Mouse (Mus musculus) intestine, postnatal 0 days (tissue): ENCODE results near the gene Tex19.2. TPM values are rescaled to one million over a fixed set of nuclear protein-coding genes. Genes with fewer than 3 reads are reported as not detected.

Experiments
- ATAC-seq: fragments of 200-750 bp; cut with Nextera tagmentation; 2 replicates; pipeline ENCODE4 v1.8.0; 2017; ENCODE audit warnings: mild to moderate bottlenecking, moderate TSS enrichment, moderate library complexity
- H3K27ac ChIP-seq: fragments of 300-500 bp; sonication (generic); 2 replicates; pipeline ENCODE4 v1.5.1; 2014; ENCODE audit warnings: mild to moderate bottlenecking, low read depth, low read length, moderate library complexity
- H3K27me3 ChIP-seq: fragments of 300-500 bp; sonication (generic); replicated peaks from 2 replicates; pipeline ENCODE4 v1.6.1; 2014; ENCODE audit warnings: low read length, mixed read lengths; ENCODE audit not compliant: control insufficient read depth, insufficient read depth
- H3K36me3 ChIP-seq: fragments of 300-500 bp; sonication (generic); 2 replicates; pipeline ENCODE4 v1.6.1; 2014; ENCODE audit warnings: mild to moderate bottlenecking, moderate library complexity; ENCODE audit not compliant: control insufficient read depth, insufficient read depth
- H3K4me1 ChIP-seq: fragments of 300-500 bp; sonication (generic); replicated peaks from 2 replicates; pipeline ENCODE4 v1.6.1; 2014; ENCODE audit warnings: antibody characterized with exemption, low read length, mixed read lengths; ENCODE audit not compliant: control insufficient read depth, insufficient read depth
- H3K4me2 ChIP-seq: fragments of 300-500 bp; sonication (generic); replicated peaks from 2 replicates; pipeline ENCODE4 v1.6.1; 2014; ENCODE audit warnings: low read depth, mild to moderate bottlenecking, moderate library complexity
- H3K4me3 ChIP-seq: fragments of 300-500 bp; sonication (generic); 2 replicates; pipeline ENCODE4 v1.5.1; 2014; ENCODE audit warnings: low read depth, low read length
- H3K9ac ChIP-seq: fragments of 300-500 bp; sonication (generic); 2 replicates; pipeline ENCODE4 v1.6.1; 2014; ENCODE audit warnings: mild to moderate bottlenecking, low read depth, low read length
- H3K9me3 ChIP-seq: fragments of 300-500 bp; sonication (generic); 2 replicates; pipeline ENCODE4 v1.6.1; 2016; ENCODE audit warnings: mixed run types; ENCODE audit not compliant: control insufficient read depth
- CTCF ChIP-seq: sonication (generic); IDR thresholded peaks from 2 replicates; pipeline ENCODE4 v1.5.1; 2016; ENCODE audit warnings: low read depth, mild to moderate bottlenecking, control low read depth, antibody characterized with exemption, moderate library complexity
- WGBS: fragments of 180-500 bp; shearing (Covaris S2); extraction: QIAGEN DNeasy Blood & Tissue Kit; methylation state at CpG from one replicate; pipeline ENCODE4 v1.1.7; 2014; 5-methylcytosine and 5-hydroxymethylcytosine counted together
- polyA plus RNA-seq: library from polyadenylated mRNA; unstranded; fragments of >200 nt; fragmentation: Nextera tagmentation; extraction: Ambion mirVana; gene quantifications from 2 replicates; pipeline ENCODE4 v1.2.1, GENCODE M21; 2015

The Tex19.2 gene
- polyA plus RNA-seq, 1 experiment from 2014 or later, result 0.33 TPM

- TF ChIP-seq CTCF, result no peak
- WGBS, result 26% methylated on average over 4 of the region's 4 CpGs
- peak; percentile 12; the same call in 1 of the 2 replicates for ATAC-seq
These were observed 27.5 kb downstream of the Tex19.2 start for GRCm38 (mm10) chr11:121090943-121091342.

GRCm38 (mm10) chr11:121089756-121090546 is 28.5 kb downstream of the Tex19.2 start:
- no peak for TF ChIP-seq CTCF
- H3K4me2 ChIP-seq, result peak overlapping the region; percentile 44
- WGBS, result 40% methylated on average over 2 of the region's 2 CpGs
- no peak overlapping the region for H3K4me3 ChIP-seq
- ATAC-seq, result no peak; the same call in 1 of the 2 replicates
- no peaks in the 10 kb centered on the region for H3K27me3 ChIP-seq
- no peaks in the 10 kb centered on the region for H3K9me3 ChIP-seq
- no peaks in the 10 kb centered on the region for H3K36me3 ChIP-seq
- peak overlapping the region; percentile 74 for H3K27ac ChIP-seq
- no peak overlapping the region for H3K9ac ChIP-seq
- no peaks in the 10 kb centered on the region; the same call in 1 of the 2 replicates for H3K4me1 ChIP-seq

More at GRCm38 (mm10) chr11:121090943-121091342, 27.5 kb downstream of the Tex19.2 start:
- peak overlapping the region; percentile 74; the same call in 1 of the 2 replicates for H3K27ac ChIP-seq
- H3K9me3 ChIP-seq, result no peaks in the 10 kb centered on the region
- no peaks in the 10 kb centered on the region for H3K36me3 ChIP-seq
- H3K4me3 ChIP-seq, result no peak overlapping the region
- no peaks in the 10 kb centered on the region; the same call in 1 of the 2 replicates for H3K4me1 ChIP-seq
- H3K27me3 ChIP-seq, result no peaks in the 10 kb centered on the region
- no peak overlapping the region for H3K9ac ChIP-seq
- no peak overlapping the region for H3K4me2 ChIP-seq

DNA sequence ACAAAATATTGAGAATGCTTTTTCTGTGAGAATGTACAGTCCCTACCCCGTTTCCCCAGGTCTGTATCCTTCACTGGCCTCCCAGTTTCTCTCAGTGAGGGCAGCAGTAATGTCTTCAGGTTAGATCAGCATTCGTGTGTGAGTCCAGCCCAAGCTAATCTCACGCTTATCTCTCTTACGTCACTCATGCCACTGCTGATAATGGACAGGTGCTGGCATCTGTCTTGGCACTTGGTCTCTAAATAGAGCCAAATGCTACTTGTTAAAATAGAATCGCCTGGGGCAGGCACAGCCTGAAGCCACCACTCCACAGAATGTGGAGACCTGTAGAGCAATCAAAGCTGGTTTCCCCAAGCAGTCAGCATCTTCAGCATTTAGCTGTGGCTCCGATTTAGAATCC is 29.5 kb downstream of the Tex19.2 start:
- WGBS, result 39% methylated on average over 6 of the region's 6 CpGs
- H3K36me3 ChIP-seq, result no peaks in the 10 kb centered on the region
- no peak overlapping the region for H3K9ac ChIP-seq
- H3K27me3 ChIP-seq, result no peaks in the 10 kb centered on the region
- no peaks in the 10 kb centered on the region for H3K9me3 ChIP-seq
- H3K4me1 ChIP-seq, result no peaks in the 10 kb centered on the region; the same call in 1 of the 2 replicates
- no peak for TF ChIP-seq CTCF
- no peak for ATAC-seq
- no peak overlapping the region for H3K4me3 ChIP-seq
- no peak overlapping the region for H3K4me2 ChIP-seq
- peak overlapping the region; percentile 74 for H3K27ac ChIP-seq

DNA sequence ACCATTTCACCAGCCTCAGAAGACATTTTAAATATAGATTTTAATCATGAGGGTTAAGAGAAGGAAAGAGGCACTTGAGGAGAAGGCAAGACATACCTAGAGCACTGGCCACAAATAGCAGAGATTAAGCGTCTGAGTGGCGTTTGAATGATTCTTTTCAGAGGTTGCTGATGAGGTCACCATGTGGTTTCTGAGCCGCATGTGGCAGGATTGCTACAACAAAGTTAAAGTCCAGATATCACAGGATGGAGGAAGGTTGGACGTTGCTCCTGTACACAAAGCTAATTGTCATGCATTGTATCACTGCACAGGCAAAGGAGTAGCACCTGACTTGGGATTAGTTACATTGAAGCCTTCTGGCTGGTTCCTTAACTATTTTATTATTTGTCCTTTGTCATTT is 32.2 kb downstream of the Tex19.2 start:
- H3K9me3 ChIP-seq, result no peaks in the 10 kb centered on the region
- no peak for TF ChIP-seq CTCF
- H3K27me3 ChIP-seq, result no peaks in the 10 kb centered on the region
- H3K36me3 ChIP-seq, result no peaks in the 10 kb centered on the region
- 0 out of 2 replicates have a peak overlapping the region, but pooled peaks have one; percentile 8 for H3K9ac ChIP-seq
- peak; percentile 80 for ATAC-seq
- 31% methylated on average over 4 of the region's 4 CpGs for WGBS
- peak overlapping the region; percentile 86 for H3K27ac ChIP-seq
- H3K4me3 ChIP-seq, result no peak overlapping the region
- H3K4me1 ChIP-seq, result peaks cover 9% of the 10 kb centered on the region; the same call in 1 of the 2 replicates
- peak overlapping the region; percentile 33 for H3K4me2 ChIP-seq

GRCm38 (mm10) chr11:121085181-121085580 is 33.3 kb downstream of the Tex19.2 start:
- Histone ChIP-seq H3K36me3 (no peaks in the 10 kb centered on the region), H3K27me3 (no peaks in the 10 kb centered on the region), H3K27ac (peak overlapping the region; percentile 86), H3K9ac (0 out of 2 replicates have a peak overlapping the region, but pooled peaks have one; percentile 8), H3K4me3 (no peak overlapping the region), H3K4me2 (peak overlapping the region; percentile 33), H3K4me1 (peaks cover 9% of the 10 kb centered on the region; the same call in 1 of the 2 replicates), H3K9me3 (no peaks in the 10 kb centered on the region)
- 27% methylated on average over 5 of the region's 5 CpGs for WGBS
- peak; percentile 55 for ATAC-seq
- TF ChIP-seq CTCF, result no peak

- no peak for ATAC-seq
- Histone ChIP-seq H3K27ac (peak overlapping the region; percentile 68), H3K27me3 (no peaks in the 10 kb centered on the region), H3K4me3 (no peak overlapping the region), H3K9ac (no peak overlapping the region), H3K4me1 (peaks cover 9% of the 10 kb centered on the region; the same call in 1 of the 2 replicates), H3K9me3 (no peaks in the 10 kb centered on the region), H3K36me3 (no peaks in the 10 kb centered on the region), H3K4me2 (0 out of 2 replicates have a peak overlapping the region, but pooled peaks have one; percentile 35)
- no peak for TF ChIP-seq CTCF
- 35% methylated on average over 6 of the region's 6 CpGs for WGBS
These were observed 35.5 kb downstream of the Tex19.2 start for GRCm38 (mm10) chr11:121082857-121083500.
